Mouse (Mus musculus) bone marrow macrophage, adult 2 months (primary cell): ENCODE measurements around the gene Macf1.

Experiments
- CTCF ChIP-seq: IDR thresholded peaks from 2 replicates; pipeline ENCODE4 v1.5.1; 2012; ENCODE audit warnings: low read depth, mild to moderate bottlenecking, low read length, moderate library complexity
- POLR2A ChIP-seq: IDR thresholded peaks from 2 replicates; pipeline ENCODE4 v1.6.1; 2012; ENCODE audit warnings: mild to moderate bottlenecking, low read depth, low read length, borderline replicate concordance

DNA sequence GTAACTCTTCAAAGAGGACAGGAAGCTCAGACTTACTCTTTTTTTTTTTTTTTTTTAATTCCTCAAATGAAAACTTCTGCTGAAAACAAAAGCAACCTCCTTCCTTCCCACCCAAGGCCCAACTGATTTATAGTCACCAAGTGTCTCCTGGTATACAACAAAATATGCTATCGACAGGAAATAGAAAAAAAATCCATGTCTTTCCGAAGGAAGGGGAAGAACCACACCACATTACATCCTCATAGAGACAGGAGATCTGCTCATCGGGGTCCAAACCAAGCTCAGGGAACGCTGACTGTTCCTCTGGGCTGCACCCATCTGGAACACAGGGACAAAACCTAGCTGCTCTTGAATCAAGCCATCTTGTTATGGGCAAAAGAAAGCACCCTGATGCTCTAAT, 50.3 kb downstream of the Macf1 start:
- no peak for TF ChIP-seq CTCF
- no peak for TF ChIP-seq POLR2A
